Mouse (Mus musculus): ENCODE data around the gene Best2.

DNA sequence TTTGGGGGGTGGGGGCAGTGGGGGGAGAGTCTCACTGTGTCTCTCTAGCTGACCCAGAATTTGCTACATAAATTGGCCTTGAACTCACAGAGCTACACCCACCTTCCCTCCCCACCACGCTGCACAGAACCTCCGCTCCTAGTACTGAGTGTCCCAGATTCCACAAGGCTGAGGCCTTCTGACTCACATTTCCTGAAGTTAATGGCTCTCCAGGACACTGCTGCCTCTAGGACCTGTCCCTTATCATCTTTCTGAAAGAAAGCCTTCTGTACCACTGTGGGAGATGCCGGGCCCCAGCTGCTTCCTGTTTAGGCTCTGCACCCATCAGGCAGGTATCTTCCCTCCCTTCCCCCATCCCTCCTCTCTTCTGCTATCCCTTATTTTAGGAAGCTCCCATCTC is 47.7 kb downstream of the Best2 start:
- TF ChIP-seq GATA1 (IDR thresholded peaks at IDR 0.05; ENCODE audit: borderline replicate concordance, low read length) (no peak), FLI1 (IDR thresholded peaks at IDR 0.05; ENCODE audit: low read length) (no peak)
